9 mouse cellular contexts compared by ENCODE assay signal in the genomic region with DNA sequence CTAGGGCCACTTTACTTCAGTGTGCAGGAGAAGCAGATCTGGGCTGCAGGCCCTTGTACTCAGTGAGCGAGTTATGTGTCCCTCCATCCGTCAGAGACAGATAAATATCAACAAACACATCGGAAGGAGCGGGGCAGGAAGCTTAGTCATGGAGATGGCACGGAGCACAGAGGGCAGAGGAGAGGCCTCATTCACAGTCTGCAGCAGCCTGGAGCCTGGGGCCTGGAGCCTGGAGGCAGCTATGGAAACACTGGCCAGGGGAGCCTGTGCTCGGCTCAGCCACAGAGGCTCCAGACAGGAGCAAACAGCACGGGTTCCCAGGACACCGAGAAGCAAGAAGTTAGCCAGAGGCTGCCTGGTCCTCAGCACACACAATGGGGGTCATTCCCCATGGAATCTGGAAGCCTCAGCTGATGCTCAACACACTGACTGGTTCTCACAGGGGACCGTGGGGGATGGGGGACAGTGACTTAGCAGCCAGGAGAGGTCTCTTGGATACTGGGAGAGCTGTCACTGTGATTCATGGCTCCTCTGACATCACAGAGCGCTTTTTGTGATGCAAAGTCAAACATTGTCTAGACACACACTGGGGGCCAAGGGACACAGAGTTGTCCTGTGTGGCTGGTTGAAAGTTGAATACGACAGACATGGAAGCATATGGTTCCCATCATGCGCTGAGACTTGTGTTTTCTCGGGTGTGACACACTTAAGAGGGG.
A peak's percentile ranks its signal among the peaks of the same experiment; 100 is the strongest.
DNase-seq lines count a peak whose midpoint lies in the region; ATAC-seq and TF ChIP-seq lines count a peak whose summit lies in the region.
"Had no signal": no experiment of that assay in that cellular context is flagged by ENCODE, and none has a peak within 500 bp of the region (broad histone marks: within the 10 kb centered on the region; RNA-seq: fewer than 3 reads in every experiment).

No protein-coding gene starts in this region.

- DNase-seq in left cerebral cortex, postnatal 4 days: peak; percentile 22
- no peak for DNase-seq in left cerebral cortex, adult 2 months (ENCODE audit: extremely low spot score in 1 of 2, low spot score in 2 of 2)
- no peak for DNase-seq in embryonic facial prominence, embryonic 14.5 days (ENCODE audit: low spot score)
- peak; percentile 30 for DNase-seq in lung, postnatal 36 days
- peak; percentile 26 for DNase-seq in urinary bladder, postnatal 25 days (ENCODE audit: low spot score)
- DNase-seq in cerebellum, adult 2 months: no peak
- DNase-seq in right cerebral cortex, postnatal 4 days: no peak
- DNase-seq in right cerebral cortex, adult 18-20 months: no peak

- H3K9ac ChIP-seq in embryonic facial prominence, embryonic 14.5 days (ENCODE audit: low read depth, low read length): no peak overlapping the region

- WGBS in embryonic facial prominence, embryonic 14.5 days: 43% methylated on average over 13 of the region's 13 CpGs
- 58% methylated on average over 13 of the region's 13 CpGs for WGBS in cerebellum, adult 2 months

- H3K4me1 ChIP-seq in embryonic facial prominence, embryonic 14.5 days (ENCODE audit: control insufficient read depth, insufficient read depth, low read length): peaks cover 17% of the 10 kb centered on the region
- no peaks in the 10 kb centered on the region for H3K4me1 ChIP-seq in cerebellum, adult 2 months (ENCODE audit: control insufficient read depth, insufficient read depth, low read length)

- TF ChIP-seq CTCF in left cerebral cortex, adult 2 months (IDR thresholded peaks at IDR 0.05): no peak
- TF ChIP-seq CTCF in cerebellum, adult 2 months (IDR thresholded peaks at IDR 0.05; ENCODE audit: borderline replicate concordance, insufficient read depth, low read depth, low read length): no peak

- no peaks in the 10 kb centered on the region for H3K36me3 ChIP-seq in embryonic facial prominence, embryonic 14.5 days (ENCODE audit: control insufficient read depth, insufficient read depth, low read length)

- intact Hi-C loops in left cerebral cortex, postnatal 4 days (cut with DNase I): no loop called here
- intact Hi-C loops in left cerebral cortex, adult 2 months (cut with DNase I): no loop called here

- 0 out of 2 replicates have a peak, but pooled peaks cover 9% of the 10 kb centered on the region for H3K9me3 ChIP-seq in embryonic facial prominence, embryonic 14.5 days (ENCODE audit: control insufficient read depth, low read length)

- 0 out of 2 replicates have a peak, but pooled peaks have one; percentile 33 for ATAC-seq in embryonic facial prominence, embryonic 14.5 days (ENCODE audit: low read depth)
- ATAC-seq: forebrain, embryonic 14.5 days had no signal

- TF ChIP-seq POLR2A in cerebellum, adult 2 months (IDR thresholded peaks at IDR 0.05; ENCODE audit: borderline replicate concordance, insufficient read depth, low read length): no peak

- H3K4me3 ChIP-seq in left cerebral cortex, adult 2 months: no peak overlapping the region
- H3K4me3 ChIP-seq in embryonic facial prominence, embryonic 14.5 days (ENCODE audit: low read depth, low read length): no peak overlapping the region
- no peak overlapping the region for H3K4me3 ChIP-seq in cerebellum, adult 2 months (replicated peaks; ENCODE audit: insufficient read depth, low read depth, low read length)

- no peak overlapping the region for H3K4me2 ChIP-seq in embryonic facial prominence, embryonic 14.5 days (ENCODE audit: low read depth, low read length)

- H3K27me3 ChIP-seq in embryonic facial prominence, embryonic 14.5 days (replicated peaks; ENCODE audit: control insufficient read depth, insufficient read depth, low read length): no peaks in the 10 kb centered on the region
- no peaks in the 10 kb centered on the region for H3K27me3 ChIP-seq in cerebellum, adult 2 months (ENCODE audit: control insufficient read depth, insufficient read depth, low read length)

- H3K27ac ChIP-seq in left cerebral cortex, adult 2 months: no peak overlapping the region
- no peak overlapping the region for H3K27ac ChIP-seq in embryonic facial prominence, embryonic 14.5 days (replicated peaks; ENCODE audit: low read depth, low read length)
- H3K27ac ChIP-seq in cerebellum, adult 2 months (ENCODE audit: insufficient read depth, low read length): no peak overlapping the region

Comparison
In these comparisons a context has a peak if more than half of its experiments do, and no peak if none do; other contexts are left out.
1. DNase-seq: peak in left cerebral cortex, postnatal 4 days (single experiment), lung, postnatal 36 days (single experiment) and urinary bladder, postnatal 25 days (single experiment); none in left cerebral cortex, adult 2 months (0 of 2), embryonic facial prominence, embryonic 14.5 days (single experiment), cerebellum, adult 2 months (0 of 2), right cerebral cortex, postnatal 4 days (single experiment) and right cerebral cortex, adult 18-20 months (single experiment).